Comparison of ENCODE assay signal across 19 mouse cellular contexts in genomic region chr13:94379006-94379405, GRCm38 (mm10). TPM values are rescaled to one million over a fixed set of nuclear protein-coding genes. Genes with fewer than 3 reads are reported as not detected.
A peak's percentile ranks its signal among the peaks of the same experiment; 100 is the strongest.
DNase-seq lines count a peak whose midpoint lies in the region; ATAC-seq and TF ChIP-seq lines count a peak whose summit lies in the region.
"Had no signal": no experiment of that assay in that cellular context is flagged by ENCODE, and none has a peak within 500 bp of the region (broad histone marks: within the 10 kb centered on the region; RNA-seq: fewer than 3 reads in every experiment).

No protein-coding gene starts in this region.

- dilution Hi-C loops in CH12.LX (cut with MboI; ENCODE audit: extremely low pct_ligation_motif_present, extremely low pct_unique_long_range_greater_than_20kb, low sequenced_read_pairs): no loop called here

- no peak overlapping the region for H3K9ac ChIP-seq in CH12.LX (ENCODE audit: insufficient read depth, low read depth)
- H3K9ac ChIP-seq in embryonic facial prominence, embryonic 14.5 days (ENCODE audit: low read depth, low read length): no peak overlapping the region
- H3K9ac ChIP-seq: forebrain, embryonic 15.5 days; heart, embryonic 12.5 days; intestine, embryonic 15.5 days; liver, embryonic 15.5 days; midbrain, embryonic 15.5 days had no signal

- no peak overlapping the region for H3K27ac ChIP-seq in kidney, adult 2 months (ENCODE audit: insufficient read depth, low read depth, low read length)
- no peak overlapping the region for H3K27ac ChIP-seq in CH12.LX (ENCODE audit: insufficient read depth, low read depth)
- H3K27ac ChIP-seq in embryonic facial prominence, embryonic 14.5 days (replicated peaks; ENCODE audit: low read depth, low read length): no peak overlapping the region
- H3K27ac ChIP-seq: forebrain, embryonic 15.5 days; intestine, embryonic 15.5 days; liver, embryonic 15.5 days; midbrain, embryonic 15.5 days had no signal

- peak; percentile 36 for DNase-seq in kidney, adult 2 months
- DNase-seq in kidney, adult 18-20 months: no peak
- DNase-seq in CH12.LX (ENCODE audit: extremely low read depth): peak; percentile 42
- peak; percentile 42 for DNase-seq in embryonic facial prominence, embryonic 14.5 days (ENCODE audit: low spot score)
- DNase-seq in lung, postnatal 14 days: peak; percentile 50
- DNase-seq in heart, postnatal 10 days: no peak
- DNase-seq in retina, embryonic 14.5 days (ENCODE audit: low spot score): no peak
- DNase-seq: adrenal gland, postnatal 10 days; cerebellum, adult 11 months; cerebellum, postnatal 14 days; heart, postnatal 4 days had no signal

- in situ Hi-C loops in CH12.LX (cut with MboI; ENCODE audit: low pct_ligation_motif_present, low pct_unique_long_range_greater_than_20kb, low sequenced_read_pairs): no loop called here

- peaks cover 21% of the 10 kb centered on the region for H3K79me2 ChIP-seq in CH12.LX (replicated peaks; ENCODE audit: control insufficient read depth, extremely low read depth, insufficient read depth, poor library complexity, severe bottlenecking)

- no peaks in the 10 kb centered on the region for H3K9me3 ChIP-seq in CH12.LX (replicated peaks; ENCODE audit: low read length)
- H3K9me3 ChIP-seq in embryonic facial prominence, embryonic 14.5 days (ENCODE audit: control insufficient read depth, low read length): no peaks in the 10 kb centered on the region
- H3K9me3 ChIP-seq: forebrain, embryonic 15.5 days; G1E; heart, embryonic 12.5 days; intestine, embryonic 15.5 days; liver, embryonic 15.5 days; megakaryocyte, embryonic 14.5 days; midbrain, embryonic 15.5 days had no signal

- H3K27me3 ChIP-seq in kidney, adult 2 months (replicated peaks; ENCODE audit: control insufficient read depth, insufficient read depth, low read length): no peaks in the 10 kb centered on the region
- H3K27me3 ChIP-seq in CH12.LX (replicated peaks): no peaks in the 10 kb centered on the region
- no peaks in the 10 kb centered on the region for H3K27me3 ChIP-seq in embryonic facial prominence, embryonic 14.5 days (replicated peaks; ENCODE audit: control insufficient read depth, insufficient read depth, low read length)
- H3K27me3 ChIP-seq: forebrain, embryonic 15.5 days; heart, embryonic 12.5 days; intestine, embryonic 15.5 days; liver, embryonic 15.5 days; megakaryocyte, embryonic 14.5 days; midbrain, embryonic 15.5 days had no signal

- H3K4me2 ChIP-seq in CH12.LX (ENCODE audit: insufficient read depth, low read depth, poor library complexity, severe bottlenecking): no peak overlapping the region
- no peak overlapping the region for H3K4me2 ChIP-seq in embryonic facial prominence, embryonic 14.5 days (ENCODE audit: low read depth, low read length)
- H3K4me2 ChIP-seq: forebrain, embryonic 15.5 days; heart, embryonic 12.5 days; intestine, embryonic 15.5 days; liver, embryonic 15.5 days; midbrain, embryonic 15.5 days had no signal

- no peak for TF ChIP-seq POLR2A in kidney, adult 2 months (IDR thresholded peaks at IDR 0.05; ENCODE audit: low read depth, low read length)
- no peak for TF ChIP-seq POLR2A in CH12.LX (IDR thresholded peaks at IDR 0.05; ENCODE audit: low read depth, low read length)

- no peak overlapping the region for H3K4me3 ChIP-seq in kidney, adult 2 months (ENCODE audit: insufficient read depth, low read depth, low read length)
- H3K4me3 ChIP-seq in CH12.LX (replicated peaks in 1 of 3; ENCODE audit: low read depth in 2 of 3, low read length in 2 of 3, poor library complexity in 1 of 3): no peak overlapping the region
- H3K4me3 ChIP-seq in embryonic facial prominence, embryonic 14.5 days (ENCODE audit: low read depth, low read length): no peak overlapping the region
- H3K4me3 ChIP-seq: erythroblast, embryonic 14.5 days; forebrain, embryonic 15.5 days; heart, embryonic 12.5 days; intestine, embryonic 15.5 days; liver, embryonic 15.5 days; megakaryocyte, embryonic 14.5 days; midbrain, embryonic 15.5 days had no signal

- TF ChIP-seq RAD21 in CH12.LX (IDR thresholded peaks at IDR 0.05; ENCODE audit: low read depth, low read length): no peak

- peaks cover 3% of the 10 kb centered on the region; the same call in 1 of the 2 replicates for H3K4me1 ChIP-seq in kidney, adult 2 months (ENCODE audit: control insufficient read depth, insufficient read depth, low read length)
- H3K4me1 ChIP-seq in CH12.LX (ENCODE audit: control insufficient read depth in 1 of 2, insufficient read depth in 2 of 2): peaks cover 3 to 56% of the 10 kb centered on the region in 2 experiments
- no peaks in the 10 kb centered on the region; the same call in 1 of the 2 replicates for H3K4me1 ChIP-seq in embryonic facial prominence, embryonic 14.5 days (ENCODE audit: control insufficient read depth, insufficient read depth, low read length)

- intact Hi-C loops in heart, postnatal 10 days (cut with DNase I): no loop called here

- H3K36me3 ChIP-seq in kidney, adult 2 months (ENCODE audit: control insufficient read depth, insufficient read depth, low read length): no peaks in the 10 kb centered on the region
- peaks cover 7 to 41% of the 10 kb centered on the region in 2 experiments for H3K36me3 ChIP-seq in CH12.LX (replicated peaks in 1 of 2; ENCODE audit: control insufficient read depth in 1 of 2, insufficient read depth in 1 of 2, low read length in 1 of 2)
- no peaks in the 10 kb centered on the region for H3K36me3 ChIP-seq in embryonic facial prominence, embryonic 14.5 days (ENCODE audit: control insufficient read depth, insufficient read depth, low read length)
- H3K36me3 ChIP-seq: forebrain, embryonic 15.5 days; heart, embryonic 12.5 days; intestine, embryonic 15.5 days; liver, embryonic 15.5 days; midbrain, embryonic 15.5 days had no signal

- 84% methylated on average over 4 of the region's 4 CpGs for WGBS in kidney, adult 2 months
- WGBS in embryonic facial prominence, embryonic 14.5 days: 66% methylated on average over 4 of the region's 4 CpGs

- no peak for TF ChIP-seq EP300 in CH12.LX (IDR thresholded peaks at IDR 0.05; ENCODE audit: low read length)

- ATAC-seq in embryonic facial prominence, embryonic 14.5 days (ENCODE audit: low read depth): peak; percentile 33; the same call in 1 of the 2 replicates
- ATAC-seq: forebrain, embryonic 15.5 days; intestine, embryonic 15.5 days; midbrain, embryonic 15.5 days had no signal

- no peak for TF ChIP-seq CTCF in kidney, adult 2 months (conservative IDR thresholded peaks at IDR 0.05; ENCODE audit: insufficient read depth, insufficient read length, low read depth, low read length)
- no peak for TF ChIP-seq CTCF in CH12.LX (conservative IDR thresholded peaks at IDR 0.05 in 1 of 2, IDR thresholded peaks at IDR 0.05 in 1 of 2; ENCODE audit: low read depth in 2 of 2, low read length in 2 of 2)

TF ChIP-seq in CH12.LX, 34 proteins besides CTCF, POLR2A, EP300 and RAD21:
- no peak for TF ChIP-seq JUN (IDR thresholded peaks at IDR 0.05; ENCODE audit: insufficient read depth, low read depth, low read length)
- no peak for TF ChIP-seq ZC3H11A (IDR thresholded peaks at IDR 0.05; ENCODE audit: low read depth, low read length)
- no peak for TF ChIP-seq CHD2 (IDR thresholded peaks at IDR 0.05; ENCODE audit: low read length)
- TF ChIP-seq UBTF (IDR thresholded peaks at IDR 0.05; ENCODE audit: low read depth, low read length): no peak
- no peak for TF ChIP-seq HCFC1 (IDR thresholded peaks at IDR 0.05; ENCODE audit: low read depth, low read length)
- TF ChIP-seq SMC3 (IDR thresholded peaks at IDR 0.05; ENCODE audit: low read depth, low read length): no peak
- no peak for TF ChIP-seq PAX5 (IDR thresholded peaks at IDR 0.05; ENCODE audit: low read length)
TF ChIP-seq in CH12.LX: peak in this region for 0.

RNA-seq across cellular contexts. Expression of gene Ap3b1, which starts 20.2 kb away (rescaled TPM):
- 48.9 and 49.4 TPM in 2 replicates for polyA plus RNA-seq in kidney, adult 2 months (2012; rRNA removed)
- total RNA-seq in CH12.LX (2012; rRNA removed) (53.2 and 60.7 TPM in 2 replicates), CH12.LX (2014; rRNA removed) (40.8 and 46.0 TPM in 2 replicates)
- 100 and 113 TPM in 2 replicates for polyA plus RNA-seq in CH12.LX (2012; ENCODE audit: insufficient read length, low read depth)
- 41.5 and 44.2 TPM in 2 replicates for polyA plus RNA-seq in embryonic facial prominence, embryonic 14.5 days (2014; fragmentation: Nextera tagmentation; extraction: Ambion mirVana)
- 10 to 100 TPM; 27.7 to 32.7 TPM for total RNA-seq in heart, postnatal 10 days (2021)

Comparison
In these comparisons a context has a peak if more than half of its experiments do, and no peak if none do; other contexts are left out.
1. DNase-seq: peak in kidney, adult 2 months (single experiment), CH12.LX (single experiment), embryonic facial prominence, embryonic 14.5 days (single experiment) and lung, postnatal 14 days (single experiment); none in kidney, adult 18-20 months (single experiment), heart, postnatal 10 days (0 of 2) and retina, embryonic 14.5 days (single experiment).